Comparison of ENCODE assay signal across 8 mouse cellular contexts in genomic region chr14:27507894-27508643, GRCm38 (mm10). TPM values are rescaled to one million over a fixed set of nuclear protein-coding genes. Genes with fewer than 3 reads are reported as not detected.
DNase-seq lines count a peak whose midpoint lies in the region; ATAC-seq lines count a peak whose summit lies in the region.

TSS of gene Ccdc66 (minus strand) at chr14:27508460.

- peaks cover 16% of the 10 kb centered on the region for H3K4me1 ChIP-seq in hindbrain, embryonic 13.5 days (replicated peaks)

- peak within 1 kb of the TSS; percentile 85 for H3K4me3 ChIP-seq in hindbrain, embryonic 13.5 days

- H3K36me3 ChIP-seq in hindbrain, embryonic 13.5 days = peaks cover 15% of the 10 kb centered on the region

- peak; percentile 95 for DNase-seq in NIH3T3 (ENCODE audit: low read depth)
- DNase-seq in cerebellum, postnatal 10 days = peak; percentile 99
- DNase-seq in frontal cortex, postnatal 14 days (ENCODE audit: low spot score in 2 of 2) = peak; percentile 97 to 100
- DNase-seq in layer of hippocampus, postnatal 25 days (ENCODE audit: extremely low spot score in 1 of 2, low spot score in 1 of 2) = peak; percentile 100
- peak; percentile 99 for DNase-seq in lung, postnatal 25 days (ENCODE audit: low spot score)
- peak; percentile 98 for DNase-seq in retina, embryonic 14.5 days (ENCODE audit: low spot score)
- peak; percentile 97 for DNase-seq in thymus, postnatal 4 days

- peak within 1 kb of the TSS; percentile 84 for H3K9ac ChIP-seq in hindbrain, embryonic 13.5 days

- ATAC-seq in hindbrain, embryonic 13.5 days (ENCODE audit: low FRiP score) = peak; percentile 98

- peak within 1 kb of the TSS; percentile 84 for H3K27ac ChIP-seq in hindbrain, embryonic 13.5 days

- no peaks in the 10 kb centered on the region for H3K27me3 ChIP-seq in hindbrain, embryonic 13.5 days

- under 1% methylated on average over 51 of the region's 51 CpGs for WGBS in hindbrain, embryonic 13.5 days

- peak within 1 kb of the TSS; percentile 75 for H3K4me2 ChIP-seq in hindbrain, embryonic 13.5 days

- H3K9me3 ChIP-seq in hindbrain, embryonic 13.5 days = no peaks in the 10 kb centered on the region

RNA-seq across cellular contexts. Expression of gene Ccdc66, which starts in this region (rescaled TPM):
- polyA plus RNA-seq in hindbrain, embryonic 13.5 days (2015; fragmentation: Nextera tagmentation; extraction: Ambion mirVana) = 10.7 and 14.1 TPM in 2 replicates
- 10 to 100 TPM; 15.3 to 22.1 TPM for total RNA-seq in layer of hippocampus, postnatal 25 days (2021)

Comparison
In these comparisons a context has a peak if more than half of its experiments do, and no peak if none do; other contexts are left out.
1. Peak in every context shown above with its lines: DNase-seq, ATAC-seq, H3K4me3 ChIP-seq and H3K27ac ChIP-seq.